Mouse (Mus musculus) liver, embryonic 14.5 days (tissue): Measurements from ENCODE around the gene Atp5g3.

Experiments
- CTCF ChIP-seq: IDR thresholded peaks from 2 replicates; pipeline ENCODE4 v1.5.1; 2016; ENCODE audit warnings: antibody characterized with exemption, low read depth, control low read depth
- EP300 ChIP-seq: IDR thresholded peaks from 2 replicates; pipeline ENCODE4 v1.6.1; 2016; ENCODE audit warnings: antibody characterized with exemption, low read depth

GRCm38 (mm10) chr2:73912264-73912663, 1.1 kb upstream of the Atp5g3 start:
- TF ChIP-seq EP300 = no peak
- no peak for TF ChIP-seq CTCF
